Mouse (Mus musculus) embryonic facial prominence, embryonic 13.5 days (tissue): ENCODE results near the gene Tnfrsf25. TPM values are rescaled to one million over a fixed set of nuclear protein-coding genes. Genes with fewer than 3 reads are reported as not detected.

Experiments used
- ATAC-seq: fragments of 200-750 bp; cut with Nextera tagmentation; 2 replicates; pipeline ENCODE4 v1.8.0; 2017; ENCODE audit warnings: low read depth; ENCODE audit not compliant: insufficient number of reproducible peaks, insufficient read depth, low FRiP score, low TSS enrichment
- H3K27ac ChIP-seq: fragments of 300-500 bp; sonication (generic); 2 replicates; pipeline ENCODE4 v1.5.1; 2015; ENCODE audit warnings: moderate library complexity, mild to moderate bottlenecking, inconsistent platforms
- H3K27me3 ChIP-seq: fragments of 300-500 bp; sonication (generic); 2 replicates; pipeline ENCODE4 v1.6.1; 2015; ENCODE audit warnings: mild to moderate bottlenecking, inconsistent platforms
- H3K36me3 ChIP-seq: fragments of 300-500 bp; sonication (generic); 2 replicates; pipeline ENCODE4 v1.6.1; 2015; ENCODE audit warnings: mild to moderate bottlenecking, inconsistent platforms
- H3K4me1 ChIP-seq: fragments of 300-500 bp; sonication (generic); 2 replicates; pipeline ENCODE4 v1.6.1; 2015; ENCODE audit warnings: inconsistent platforms
- H3K4me2 ChIP-seq: fragments of 300-500 bp; sonication (generic); 2 replicates; pipeline ENCODE4 v1.6.1; 2015; ENCODE audit warnings: moderate library complexity, mild to moderate bottlenecking, inconsistent platforms
- H3K4me3 ChIP-seq: fragments of 300-500 bp; sonication (generic); 2 replicates; pipeline ENCODE4 v1.5.1; 2015; ENCODE audit warnings: mild to moderate bottlenecking, inconsistent platforms
- H3K9ac ChIP-seq: fragments of 300-500 bp; sonication (generic); 2 replicates; pipeline ENCODE4 v1.6.1; 2015; ENCODE audit warnings: mild to moderate bottlenecking, inconsistent platforms
- H3K9me3 ChIP-seq: fragments of 300-500 bp; sonication (generic); 2 replicates; pipeline ENCODE4 v1.6.1; 2016; ENCODE audit warnings: inconsistent platforms
- WGBS: fragments of 180-500 bp; shearing (Covaris S2); methylation state at CpG from one replicate; pipeline ENCODE4 v1.1.7; 2015; ENCODE audit warnings: mixed read lengths; 5-methylcytosine and 5-hydroxymethylcytosine counted together
- polyA plus RNA-seq: library from polyadenylated mRNA; unstranded; fragments of >200 nt; fragmentation: Nextera tagmentation; extraction: Ambion mirVana; gene quantifications from 2 replicates; pipeline ENCODE4 v1.2.1, GENCODE M21; 2015

The Tnfrsf25 gene
- 1.1 and 1.5 TPM in 2 replicates for polyA plus RNA-seq

GRCm38 (mm10) chr4:152115921-152116612, at the start of gene Tnfrsf25:
Tnfrsf25 (plus strand) TSS chr4:152115934.
- WGBS, result 3% methylated on average over 30 of the region's 30 CpGs
- H3K27ac ChIP-seq, result no peak within 1 kb of the TSS
- H3K4me3 ChIP-seq, result peak within 1 kb of the TSS; percentile 26
- no peaks in the 10 kb centered on the region for H3K9me3 ChIP-seq
- peaks cover 35% of the 10 kb centered on the region for H3K4me1 ChIP-seq
- peak within 1 kb of the TSS; percentile 54 for H3K4me2 ChIP-seq
- peak within 1 kb of the TSS; percentile 47 for H3K9ac ChIP-seq
- peaks cover 75% of the 10 kb centered on the region for H3K27me3 ChIP-seq
- no peak for ATAC-seq
- peaks cover 40% of the 10 kb centered on the region for H3K36me3 ChIP-seq

GRCm38 (mm10) chr4:152067280-152067679, 48.5 kb upstream of the Tnfrsf25 start:
- no peak for ATAC-seq
- Histone ChIP-seq H3K36me3 (peaks cover 15% of the 10 kb centered on the region), H3K4me3 (no peak overlapping the region)

GRCm38 (mm10) chr4:152068166-152068724, 47.5 kb upstream of the Tnfrsf25 start:
- H3K27me3 ChIP-seq, result no peaks in the 10 kb centered on the region
- peaks cover 6% of the 10 kb centered on the region; the same call in 1 of the 2 replicates for H3K36me3 ChIP-seq
- WGBS, result 79% methylated on average over 6 of the region's 6 CpGs
- H3K4me1 ChIP-seq, result peaks cover 8% of the 10 kb centered on the region
- H3K9me3 ChIP-seq, result no peaks in the 10 kb centered on the region
- H3K4me3 ChIP-seq, result no peak overlapping the region
- no peak overlapping the region for H3K4me2 ChIP-seq
- no peak overlapping the region for H3K27ac ChIP-seq
- H3K9ac ChIP-seq, result no peak overlapping the region
- ATAC-seq, result no peak

More at GRCm38 (mm10) chr4:152067280-152067679, 48.5 kb upstream of the Tnfrsf25 start:
- H3K27ac ChIP-seq, result no peak overlapping the region
- H3K9me3 ChIP-seq, result no peaks in the 10 kb centered on the region
- H3K27me3 ChIP-seq, result no peaks in the 10 kb centered on the region
- H3K4me1 ChIP-seq, result peaks cover 2% of the 10 kb centered on the region; the same call in 1 of the 2 replicates
- H3K9ac ChIP-seq, result no peak overlapping the region
- no peak overlapping the region for H3K4me2 ChIP-seq

GRCm38 (mm10) chr4:152069245-152069644, 46.5 kb upstream of the Tnfrsf25 start:
- ATAC-seq, result no peak
- Histone ChIP-seq H3K9ac (no peak overlapping the region), H3K4me2 (no peak overlapping the region), H3K9me3 (no peaks in the 10 kb centered on the region), H3K36me3 (peaks cover 3% of the 10 kb centered on the region; the same call in 1 of the 2 replicates), H3K4me3 (no peak overlapping the region), H3K27ac (no peak overlapping the region), H3K27me3 (no peaks in the 10 kb centered on the region), H3K4me1 (peaks cover 16% of the 10 kb centered on the region)
- 78% methylated on average over 3 of the region's 3 CpGs for WGBS

GRCm38 (mm10) chr4:152070494-152071396, 45.0 kb upstream of the Tnfrsf25 start:
- Histone ChIP-seq H3K27ac (no peak overlapping the region), H3K36me3 (no peaks in the 10 kb centered on the region), H3K4me1 (peaks cover 18% of the 10 kb centered on the region), H3K9me3 (no peaks in the 10 kb centered on the region), H3K4me2 (no peak overlapping the region), H3K4me3 (no peak overlapping the region), H3K9ac (no peak overlapping the region), H3K27me3 (no peaks in the 10 kb centered on the region)
- no peak for ATAC-seq
- WGBS, result 76% methylated on average over 11 of the region's 11 CpGs

- H3K27ac ChIP-seq, result no peak within 1 kb of the TSS
- no peak within 1 kb of the TSS for H3K4me3 ChIP-seq
- no peaks in the 10 kb centered on the region for H3K36me3 ChIP-seq
- H3K27me3 ChIP-seq, result no peaks in the 10 kb centered on the region
- H3K9me3 ChIP-seq, result no peaks in the 10 kb centered on the region
- H3K4me2 ChIP-seq, result no peak within 1 kb of the TSS
- H3K4me1 ChIP-seq, result peaks cover 18% of the 10 kb centered on the region
- ATAC-seq, result no peak
- no peak within 1 kb of the TSS for H3K9ac ChIP-seq
- 70% methylated on average over 10 of the region's 10 CpGs for WGBS
Measured at GRCm38 (mm10) chr4:152072121-152072601, 43.6 kb upstream of the Tnfrsf25 start, which contains the start of gene Plekhg5. Plekhg5 (plus strand) TSS chr4:152072498.

GRCm38 (mm10) chr4:152072655-152073054, 43.1 kb upstream of the Tnfrsf25 start:
- no peak overlapping the region for H3K9ac ChIP-seq
- no peaks in the 10 kb centered on the region for H3K9me3 ChIP-seq
- H3K36me3 ChIP-seq, result no peaks in the 10 kb centered on the region
- H3K27ac ChIP-seq, result no peak overlapping the region
- H3K4me1 ChIP-seq, result peaks cover 18% of the 10 kb centered on the region
- WGBS, result 65% methylated on average over 10 of the region's 10 CpGs
- no peak for ATAC-seq
- no peaks in the 10 kb centered on the region for H3K27me3 ChIP-seq
- H3K4me3 ChIP-seq, result no peak overlapping the region
- H3K4me2 ChIP-seq, result no peak overlapping the region

- no peak for ATAC-seq
- H3K4me1 ChIP-seq, result peaks cover 18% of the 10 kb centered on the region
- no peak overlapping the region for H3K9ac ChIP-seq
- H3K4me3 ChIP-seq, result no peak overlapping the region
- H3K27me3 ChIP-seq, result no peaks in the 10 kb centered on the region
- H3K4me2 ChIP-seq, result no peak overlapping the region
- WGBS, result 68% methylated on average over 6 of the region's 6 CpGs
- no peaks in the 10 kb centered on the region for H3K9me3 ChIP-seq
- no peaks in the 10 kb centered on the region for H3K36me3 ChIP-seq
- H3K27ac ChIP-seq, result no peak overlapping the region
Measured at GRCm38 (mm10) chr4:152073715-152074114, 42.0 kb upstream of the Tnfrsf25 start.

- H3K4me1 ChIP-seq, result peaks cover 18% of the 10 kb centered on the region
- 85% methylated on average over 9 of the region's 9 CpGs for WGBS
- no peak overlapping the region for H3K4me3 ChIP-seq
- no peak overlapping the region for H3K9ac ChIP-seq
- H3K4me2 ChIP-seq, result no peak overlapping the region
- ATAC-seq, result no peak
- no peaks in the 10 kb centered on the region for H3K36me3 ChIP-seq
- no peak overlapping the region for H3K27ac ChIP-seq
- no peaks in the 10 kb centered on the region for H3K27me3 ChIP-seq
- no peaks in the 10 kb centered on the region for H3K9me3 ChIP-seq
Measured at GRCm38 (mm10) chr4:152074548-152074947, 41.2 kb upstream of the Tnfrsf25 start.

- no peak overlapping the region for H3K27ac ChIP-seq
- no peak overlapping the region for H3K4me2 ChIP-seq
- no peaks in the 10 kb centered on the region for H3K36me3 ChIP-seq
- no peak overlapping the region for H3K9ac ChIP-seq
- H3K4me1 ChIP-seq, result peaks cover 16% of the 10 kb centered on the region
- H3K27me3 ChIP-seq, result no peaks in the 10 kb centered on the region
- 90% methylated on average over 9 of the region's 9 CpGs for WGBS
- ATAC-seq, result no peak
- H3K9me3 ChIP-seq, result no peaks in the 10 kb centered on the region
- H3K4me3 ChIP-seq, result no peak overlapping the region
Measured at GRCm38 (mm10) chr4:152077191-152077590, 38.5 kb upstream of the Tnfrsf25 start.

- H3K9me3 ChIP-seq, result no peaks in the 10 kb centered on the region
- H3K27ac ChIP-seq, result no peak overlapping the region
- no peak overlapping the region for H3K4me2 ChIP-seq
- no peak for ATAC-seq
- H3K9ac ChIP-seq, result 0 out of 2 replicates have a peak overlapping the region, but pooled peaks have one; percentile 1
- H3K27me3 ChIP-seq, result no peaks in the 10 kb centered on the region
- WGBS, result 89% methylated on average over 10 of the region's 10 CpGs
- H3K4me3 ChIP-seq, result no peak overlapping the region
- H3K4me1 ChIP-seq, result peaks cover 10% of the 10 kb centered on the region
- no peaks in the 10 kb centered on the region for H3K36me3 ChIP-seq
Measured at GRCm38 (mm10) chr4:152078105-152078530, 37.6 kb upstream of the Tnfrsf25 start.
